Mouse (Mus musculus) kidney, adult 8-10 months (tissue): ENCODE data around the gene Gpsm1.
A peak's percentile ranks its signal among the peaks of the same experiment; 100 is the strongest.
"Not testable (repeated sequence)": the region's sequence is repeated elsewhere in the genome, so short reads cannot be mapped to it uniquely, and the experiment has no call there.

Experiments
- DNase-seq, 2 experiments: peaks; one replicate each; pipeline ENCODE4 v3.0.0; 2022

Gpsm1 gene

DNA sequence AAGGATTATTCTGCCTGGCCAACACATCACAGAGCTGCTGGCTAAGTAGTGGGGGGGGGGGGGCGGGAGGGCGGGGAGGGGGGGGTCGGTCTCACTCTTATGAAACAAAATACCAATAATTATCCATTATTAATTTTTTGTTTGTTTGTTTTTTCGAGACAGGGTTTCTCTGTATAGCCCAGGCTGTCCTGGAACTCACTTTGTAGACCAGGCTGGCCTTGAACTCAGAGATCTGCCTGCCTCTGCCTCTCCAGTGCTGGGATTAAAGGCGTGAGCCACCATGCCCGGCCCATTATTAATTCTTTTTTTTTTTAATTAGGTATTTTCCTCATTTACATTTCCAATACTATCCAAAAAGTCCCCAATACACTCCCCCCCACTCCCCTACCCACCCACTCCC is 65.6 kb downstream of the Gpsm1 start:
- DNase-seq: not testable (repeated sequence)

DNA sequence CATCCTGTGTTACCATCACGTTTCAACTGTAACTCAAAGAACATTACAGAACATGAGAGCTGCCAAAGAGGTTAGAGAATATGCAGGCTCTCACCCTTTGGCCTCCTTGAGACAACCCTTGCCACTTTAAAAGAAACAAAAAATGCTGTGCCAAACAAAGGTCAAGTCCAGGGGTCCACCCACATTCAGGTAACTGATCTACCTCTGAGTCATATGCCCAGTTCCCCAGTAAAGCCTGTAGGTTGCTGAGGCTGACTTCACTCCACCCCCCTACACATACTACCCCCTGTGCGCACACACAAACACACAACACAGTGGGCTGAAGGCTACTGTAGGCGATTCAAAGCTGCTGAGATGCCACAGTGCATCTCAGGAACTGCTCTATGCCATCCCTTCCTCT is 72.4 kb downstream of the Gpsm1 start:
- peak; percentile 66 to 75 for DNase-seq

DNA sequence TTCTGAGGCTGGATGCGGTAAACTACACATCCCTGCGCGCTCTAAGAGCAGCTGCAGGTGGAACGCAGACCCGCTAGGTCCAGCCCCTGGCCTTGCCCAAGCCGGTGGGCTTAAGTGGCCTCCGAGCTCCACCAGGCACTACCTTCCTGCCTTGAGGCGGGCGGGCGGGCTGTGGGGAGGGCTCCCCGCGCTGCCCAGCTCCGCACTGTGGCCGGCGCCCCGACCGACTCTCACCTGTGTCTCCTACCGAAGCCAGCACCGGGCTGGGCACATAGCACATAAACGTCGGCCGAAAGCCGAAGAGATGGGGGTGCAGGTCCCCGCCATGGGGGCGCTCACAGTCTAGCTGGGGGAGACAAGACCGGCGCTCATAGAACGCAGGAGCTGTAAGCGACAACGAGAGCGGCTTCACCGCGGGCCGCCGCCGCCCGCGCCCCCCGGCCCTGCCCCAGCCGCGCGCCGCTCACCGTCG is 73.4 kb downstream of the Gpsm1 start:
- DNase-seq: no peak

- DNase-seq: peak; percentile 62 to 79
Measured at GRCm38 (mm10) chr2:26389154-26389690, 73.9 kb downstream of the Gpsm1 start, which contains the start of the genes Entr1 and Pmpca. TSS of gene Entr1 (minus strand) at chr2:26389316. TSS of gene Pmpca (plus strand) at chr2:26389339.

GRCm38 (mm10) chr2:26390954-26391353 is 75.6 kb downstream of the Gpsm1 start:
- DNase-seq: no peak

GRCm38 (mm10) chr2:26391617-26392016 is 76.3 kb downstream of the Gpsm1 start:
- DNase-seq: no peak
